Mouse (Mus musculus) kidney, adult 2 months (tissue): Measurements from ENCODE around the gene Tjp2.

ENCODE experiments used
- CTCF ChIP-seq: fragments of 200-500 bp; conservative IDR thresholded peaks from 2 replicates; pipeline ENCODE4 v1.5.1; 2011; ENCODE audit warnings: low read depth, mild to moderate bottlenecking, control low read depth, low read length, moderate library complexity, mixed read lengths; ENCODE audit not compliant: insufficient read depth, insufficient read length
- POLR2A ChIP-seq: fragments of 200-500 bp; IDR thresholded peaks from one replicate; pipeline ENCODE4 v1.6.1; 2011; ENCODE audit warnings: low read depth, low read length, control low read depth

DNA sequence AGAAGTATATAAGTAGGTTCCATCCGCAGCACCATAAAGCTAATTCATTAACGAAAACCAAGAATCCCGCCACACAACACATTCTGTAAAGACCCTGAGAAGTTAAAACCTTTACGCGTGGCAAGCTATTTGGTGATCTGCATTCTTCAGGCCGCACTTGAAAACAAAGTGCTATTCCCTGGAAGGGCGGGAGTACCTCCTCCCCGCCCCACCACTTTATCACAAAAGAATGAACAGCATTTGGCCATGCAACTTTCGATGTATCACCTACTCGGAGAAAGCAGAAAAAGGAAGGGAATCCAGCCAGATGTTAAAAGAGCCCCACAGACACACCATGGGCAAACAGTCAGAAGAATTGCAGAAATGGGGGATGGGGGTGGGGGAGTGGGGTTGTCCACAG lies 56.3 kb downstream of the Tjp2 start:
- no peak for TF ChIP-seq CTCF
- TF ChIP-seq POLR2A: no peak
